Mouse (Mus musculus) forebrain, postnatal 0 days (tissue): Measurements from ENCODE around the gene Coch. TPM values are rescaled to one million over a fixed set of nuclear protein-coding genes. Genes with fewer than 3 reads are reported as not detected.

Source experiments
- ATAC-seq: fragments of 200-750 bp; cut with Nextera tagmentation; 2 replicates; pipeline ENCODE4 v1.8.0; 2017; ENCODE audit warnings: mild to moderate bottlenecking, moderate library complexity
- DNase-seq: peaks from one replicate; pipeline ENCODE4 v3.0.0-alpha.2; 2015
- H3K27ac ChIP-seq: fragments of 300-500 bp; sonication (generic); 2 replicates; pipeline ENCODE4 v1.5.1; 2014; ENCODE audit warnings: low read depth, mild to moderate bottlenecking, antibody characterized with exemption, low read length, moderate library complexity, mixed read lengths
- H3K27me3 ChIP-seq: fragments of 300-500 bp; sonication (generic); 2 replicates; pipeline ENCODE4 v1.6.1; 2014; ENCODE audit warnings: mild to moderate bottlenecking, low read length, mixed read lengths; ENCODE audit not compliant: insufficient read depth
- H3K36me3 ChIP-seq: fragments of 300-500 bp; sonication (generic); 2 replicates; pipeline ENCODE4 v1.6.1; 2014; ENCODE audit warnings: mild to moderate bottlenecking, moderate library complexity; ENCODE audit not compliant: insufficient read depth
- H3K4me1 ChIP-seq: fragments of 300-500 bp; sonication (generic); 2 replicates; pipeline ENCODE4 v1.6.1; 2014; ENCODE audit warnings: antibody characterized with exemption; ENCODE audit not compliant: insufficient read depth
- H3K4me2 ChIP-seq: fragments of 300-500 bp; sonication (generic); 2 replicates; pipeline ENCODE4 v1.6.1; 2014; ENCODE audit warnings: low read depth, mild to moderate bottlenecking, moderate library complexity
- H3K4me3 ChIP-seq: fragments of 300-500 bp; sonication (generic); 2 replicates; pipeline ENCODE4 v1.5.1; 2014; ENCODE audit warnings: low read depth, low read length, mixed read lengths
- H3K9ac ChIP-seq: fragments of 300-500 bp; sonication (generic); 2 replicates; pipeline ENCODE4 v1.6.1; 2014; ENCODE audit warnings: mild to moderate bottlenecking
- H3K9me3 ChIP-seq: fragments of 300-500 bp; sonication (generic); 2 replicates; pipeline ENCODE4 v1.6.1; 2016; ENCODE audit warnings: low read length
- CTCF ChIP-seq: sonication (generic); IDR thresholded peaks from 2 replicates; pipeline ENCODE4 v1.5.1; 2016; ENCODE audit warnings: antibody characterized with exemption, control low read depth, low read depth
- WGBS: fragments of 180-500 bp; shearing (Covaris S2); extraction: QIAGEN DNeasy Blood & Tissue Kit; methylation state at CpG from one replicate; pipeline ENCODE4 v1.1.7; 2014; 5-methylcytosine and 5-hydroxymethylcytosine counted together
- polyA plus RNA-seq: library from polyadenylated mRNA; unstranded; fragments of >200 nt; fragmentation: Nextera tagmentation; extraction: Ambion mirVana; gene quantifications from 2 replicates; pipeline ENCODE4 v1.2.1, GENCODE M21; 2015
- total RNA-seq: library from RNA; depleted of rRNA; stranded (reverse); fragments of >200 nt; gene quantifications from 2 replicates; pipeline ENCODE4 v1.2.3, GENCODE M21; 2014

The Coch gene
- total and polyA plus RNA-seq, 2 experiments from 2014 or later = 13.4 to 14.2 TPM

DNA sequence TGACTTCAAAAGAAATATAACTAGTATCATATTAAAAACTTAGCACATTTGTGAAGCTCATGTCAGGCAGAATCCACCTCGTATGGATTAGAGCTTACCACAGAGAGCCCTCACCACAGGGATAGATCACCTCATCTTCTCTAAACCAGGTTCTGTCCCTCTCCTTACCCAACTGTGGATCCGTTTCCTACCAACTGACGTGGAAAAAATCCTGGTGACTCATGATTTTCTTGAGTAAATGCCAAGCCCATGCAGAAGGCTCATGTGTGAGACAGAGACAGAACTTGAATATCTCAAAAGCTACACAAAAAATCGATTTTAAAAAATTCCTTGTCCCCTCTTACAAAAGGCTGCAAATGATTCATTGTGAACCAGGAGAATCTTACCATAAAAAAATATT, 13.0 kb downstream of the Coch start:
- DNase-seq = no peak
- TF ChIP-seq CTCF = no peak
- no peaks in the 10 kb centered on the region for H3K9me3 ChIP-seq
- H3K4me1 ChIP-seq = no peaks in the 10 kb centered on the region
- ATAC-seq = no peak
- no peak overlapping the region for H3K4me3 ChIP-seq
- H3K27me3 ChIP-seq = no peaks in the 10 kb centered on the region
- 73% methylated on average over 4 of the region's 4 CpGs for WGBS
- H3K36me3 ChIP-seq = peaks cover 12% of the 10 kb centered on the region; the same call in 1 of the 2 replicates
- H3K9ac ChIP-seq = no peak overlapping the region
- H3K4me2 ChIP-seq = no peak overlapping the region
- no peak overlapping the region for H3K27ac ChIP-seq

DNA sequence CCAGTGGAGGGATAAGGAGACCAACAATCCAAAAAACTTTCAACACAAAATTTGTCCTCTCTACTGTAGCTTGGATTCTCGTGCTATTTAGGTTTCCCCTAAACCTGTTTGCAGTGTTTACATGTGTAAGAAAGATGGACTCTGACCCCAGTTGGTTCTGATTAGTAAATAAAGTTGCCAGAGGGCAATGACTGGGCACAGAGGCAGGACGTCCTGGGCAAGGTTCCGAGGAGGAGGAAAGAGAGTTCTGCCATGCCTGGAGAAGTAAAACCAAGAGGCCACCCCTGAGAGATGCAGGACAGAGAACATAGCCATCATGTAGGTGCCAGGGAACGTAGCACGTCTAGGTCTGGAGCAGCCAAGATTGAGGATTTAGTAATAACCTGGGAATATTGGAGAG, 19.2 kb downstream of the Coch start:
- ATAC-seq (no peak), DNase-seq (no peak)
- Histone ChIP-seq H3K36me3 (peaks cover 27% of the 10 kb centered on the region), H3K4me2 (no peak overlapping the region), H3K9ac (no peak overlapping the region), H3K9me3 (no peaks in the 10 kb centered on the region), H3K27ac (no peak overlapping the region), H3K4me1 (no peaks in the 10 kb centered on the region), H3K27me3 (no peaks in the 10 kb centered on the region), H3K4me3 (no peak overlapping the region)
- no peak for TF ChIP-seq CTCF
- WGBS = 93% methylated on average over 5 of the region's 5 CpGs

DNA sequence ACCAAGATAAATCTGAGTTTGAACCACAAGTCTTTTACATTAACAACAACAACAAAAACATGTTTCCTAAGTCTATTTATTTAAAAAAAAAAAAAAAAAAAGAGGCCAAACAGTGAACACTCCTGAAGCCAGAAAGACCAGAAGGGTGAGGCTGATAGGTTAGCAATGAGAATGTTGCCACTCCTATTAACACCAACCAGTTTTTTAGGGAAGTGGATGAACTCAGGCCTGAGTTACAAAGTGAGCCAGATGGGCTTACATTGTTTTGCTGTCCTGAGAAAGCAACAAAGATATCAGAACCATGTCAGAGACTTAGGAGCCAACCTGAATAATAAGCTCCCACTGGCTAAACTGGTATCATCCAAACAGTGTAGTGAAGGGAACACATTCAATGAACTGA, 27.4 kb downstream of the Coch start:
- peaks cover 14% of the 10 kb centered on the region for H3K36me3 ChIP-seq
- TF ChIP-seq CTCF = no peak
- H3K9ac ChIP-seq = no peak overlapping the region
- no peak overlapping the region for H3K4me3 ChIP-seq
- H3K9me3 ChIP-seq = no peaks in the 10 kb centered on the region
- H3K4me1 ChIP-seq = no peaks in the 10 kb centered on the region
- no peak overlapping the region for H3K27ac ChIP-seq
- H3K27me3 ChIP-seq = no peaks in the 10 kb centered on the region
- DNase-seq (no peak), ATAC-seq (no peak)
- H3K4me2 ChIP-seq = no peak overlapping the region

DNA sequence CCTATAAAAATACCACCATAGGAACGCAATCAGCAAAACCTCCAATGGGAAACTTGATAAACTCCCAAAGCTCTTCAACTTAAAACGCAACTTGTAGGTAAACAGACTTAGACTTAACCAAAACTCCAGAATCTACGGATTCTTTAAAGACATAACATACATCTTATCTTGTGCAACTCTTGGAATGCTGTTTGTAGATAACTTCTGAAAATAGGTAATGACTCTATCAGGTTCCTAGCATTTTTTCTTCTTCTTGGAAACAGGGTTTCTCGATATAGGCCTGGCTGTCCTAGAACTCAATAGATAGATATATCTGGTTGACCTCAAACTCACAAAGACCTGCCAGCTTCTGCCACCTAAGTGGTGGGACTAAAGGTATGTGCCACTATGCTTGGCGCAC, 28.0 kb downstream of the Coch start:
- H3K4me1 ChIP-seq = no peaks in the 10 kb centered on the region
- ATAC-seq = no peak
- no peak overlapping the region for H3K9ac ChIP-seq
- H3K27ac ChIP-seq = no peak overlapping the region
- peaks cover 12% of the 10 kb centered on the region for H3K36me3 ChIP-seq
- no peaks in the 10 kb centered on the region for H3K9me3 ChIP-seq
- 95% methylated on average over 5 of the region's 5 CpGs for WGBS
- DNase-seq = no peak
- H3K4me3 ChIP-seq = no peak overlapping the region
- no peaks in the 10 kb centered on the region for H3K27me3 ChIP-seq
- TF ChIP-seq CTCF = no peak
- H3K4me2 ChIP-seq = no peak overlapping the region

DNA sequence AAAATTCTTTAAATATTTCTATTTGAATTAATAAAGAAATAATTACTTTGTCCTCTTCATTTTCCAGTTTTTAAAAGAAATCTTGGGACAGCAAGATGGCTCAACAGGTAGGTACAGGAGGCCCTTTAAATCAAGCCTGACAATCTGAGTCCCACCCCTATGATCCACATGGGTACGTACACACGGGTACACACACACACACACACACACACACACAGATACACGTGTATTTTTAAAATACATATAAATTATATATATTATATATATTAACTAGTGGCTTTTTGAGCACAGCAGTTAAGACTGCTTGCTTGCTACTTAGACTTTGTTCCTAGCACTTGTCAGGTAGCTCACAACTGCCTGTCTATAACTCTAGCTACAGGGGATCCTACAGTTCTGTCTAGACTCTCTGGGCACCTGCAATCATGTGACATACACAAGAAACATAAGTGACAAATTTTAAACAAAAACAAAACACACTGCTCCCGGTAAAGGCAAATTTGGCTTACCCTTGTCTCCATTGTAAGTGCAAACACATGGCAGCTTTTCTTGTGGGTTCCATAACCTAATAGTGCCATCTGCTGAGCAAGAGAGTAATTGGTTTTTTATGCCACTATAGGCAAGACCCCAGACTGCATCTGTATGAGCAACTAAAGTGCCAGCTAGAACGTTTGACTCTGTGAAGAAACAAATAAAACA, 29.7 kb downstream of the Coch start:
- DNase-seq (peak; percentile 63), ATAC-seq (peak; percentile 89)
- no peaks in the 10 kb centered on the region for H3K27me3 ChIP-seq
- H3K9ac ChIP-seq = no peak overlapping the region
- 67% methylated on average over 5 of the region's 5 CpGs for WGBS
- no peak overlapping the region for H3K4me3 ChIP-seq
- H3K9me3 ChIP-seq = no peaks in the 10 kb centered on the region
- peaks cover 8% of the 10 kb centered on the region for H3K36me3 ChIP-seq
- no peak overlapping the region for H3K4me2 ChIP-seq
- no peaks in the 10 kb centered on the region for H3K4me1 ChIP-seq
- H3K27ac ChIP-seq = no peak overlapping the region
- TF ChIP-seq CTCF = peak; percentile 61

DNA sequence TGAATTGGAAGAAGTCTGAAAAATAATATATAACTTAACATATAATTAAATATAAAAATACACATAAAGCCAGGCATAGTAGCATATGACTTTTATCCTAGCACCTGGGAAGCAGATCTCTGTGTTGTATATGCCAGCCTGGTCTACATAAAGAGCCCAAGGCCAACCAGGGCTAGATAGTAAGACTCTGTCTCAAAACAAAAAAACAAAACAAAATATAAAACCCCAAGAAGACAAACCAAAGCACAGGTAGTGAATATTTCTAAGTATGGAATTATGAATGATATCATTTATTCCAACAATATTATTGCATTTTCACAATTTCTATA, 30.2 kb downstream of the Coch start:
- peaks cover 8% of the 10 kb centered on the region for H3K36me3 ChIP-seq
- no peak for DNase-seq
- TF ChIP-seq CTCF = no peak
- H3K4me1 ChIP-seq = no peaks in the 10 kb centered on the region
- no peaks in the 10 kb centered on the region for H3K27me3 ChIP-seq
- ATAC-seq = no peak; the same call in 1 of the 2 replicates
- no peaks in the 10 kb centered on the region for H3K9me3 ChIP-seq
- no peak overlapping the region for H3K27ac ChIP-seq
- H3K4me2 ChIP-seq = no peak overlapping the region
- no peak overlapping the region for H3K9ac ChIP-seq
- H3K4me3 ChIP-seq = no peak overlapping the region

DNA sequence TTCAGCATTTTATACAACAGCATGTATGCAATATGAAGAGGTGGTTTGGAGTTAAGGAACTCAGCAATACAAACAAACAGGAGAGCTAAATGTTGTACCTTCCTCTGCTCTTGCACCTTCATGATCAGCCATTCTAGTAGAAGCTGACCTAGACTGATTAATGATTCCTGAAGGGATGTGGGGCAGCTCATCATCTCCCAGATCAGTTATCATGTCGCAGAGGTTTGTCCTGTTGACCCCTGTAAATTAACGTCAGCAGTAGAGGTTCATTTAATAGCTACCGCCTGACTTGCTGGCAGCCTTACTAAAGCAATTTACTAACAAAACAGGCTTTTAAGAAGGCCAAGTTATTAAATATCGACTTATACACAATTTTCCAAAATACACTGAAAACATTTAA, 40.3 kb downstream of the Coch start:
- Histone ChIP-seq H3K9me3 (no peaks in the 10 kb centered on the region), H3K36me3 (no peaks in the 10 kb centered on the region), H3K4me2 (no peak overlapping the region), H3K4me3 (no peak overlapping the region), H3K27ac (no peak overlapping the region), H3K27me3 (no peaks in the 10 kb centered on the region), H3K4me1 (no peaks in the 10 kb centered on the region), H3K9ac (no peak overlapping the region)
- WGBS = 84% methylated on average over 4 of the region's 4 CpGs
- no peak for ATAC-seq
- no peak for TF ChIP-seq CTCF
- no peak for DNase-seq
